Mouse (Mus musculus): ENCODE measurements around the gene Btbd9. TPM values are rescaled to one million over a fixed set of nuclear protein-coding genes. Genes with fewer than 3 reads are reported as not detected.

The Btbd9 gene
- polyA plus RNA-seq, 1 experiment from 2014 or later = 40.6 TPM

GRCm38 (mm10) chr17:30549899-30550773 lies 26.2 kb downstream of the Btbd9 start:
- 38% methylated on average over 9 of the region's 9 CpGs for WGBS
- no peak for DNase-seq (ENCODE audit: low spot score)
- H3K27me3 ChIP-seq (ENCODE audit: control insufficient read depth, insufficient read depth, low read length) = no peaks in the 10 kb centered on the region
- no peak overlapping the region for H3K27ac ChIP-seq (replicated peaks; ENCODE audit: low read depth, low read length)
- H3K4me2 ChIP-seq (ENCODE audit: low read depth, low read length) = no peak overlapping the region
- no peak for ATAC-seq (replicated peaks; ENCODE audit: insufficient number of reproducible peaks, low FRiP score, low TSS enrichment, low read depth)
- no peak overlapping the region for H3K4me3 ChIP-seq (ENCODE audit: low read depth, low read length)
- H3K36me3 ChIP-seq (replicated peaks; ENCODE audit: control insufficient read depth, insufficient read depth, low read depth, low read length) = no peaks in the 10 kb centered on the region
- no peak overlapping the region for H3K9ac ChIP-seq (replicated peaks; ENCODE audit: low read length)
- H3K9me3 ChIP-seq (replicated peaks; ENCODE audit: control insufficient read depth, low read length) = no peaks in the 10 kb centered on the region
- no peaks in the 10 kb centered on the region for H3K4me1 ChIP-seq (ENCODE audit: control insufficient read depth, insufficient read depth, low read length)

- H3K27ac ChIP-seq (replicated peaks; ENCODE audit: low read depth, low read length) = no peak overlapping the region
- DNase-seq (ENCODE audit: low spot score) = no peak
- no peak for ATAC-seq (replicated peaks; ENCODE audit: insufficient number of reproducible peaks, low FRiP score, low TSS enrichment, low read depth)
- H3K4me1 ChIP-seq (ENCODE audit: control insufficient read depth, insufficient read depth, low read length) = no peaks in the 10 kb centered on the region
- no peak overlapping the region for H3K4me2 ChIP-seq (ENCODE audit: low read depth, low read length)
- no peak overlapping the region for H3K4me3 ChIP-seq (ENCODE audit: low read depth, low read length)
- 47% methylated on average over 8 of the region's 8 CpGs for WGBS
- H3K9ac ChIP-seq (replicated peaks; ENCODE audit: low read length) = no peak overlapping the region
- H3K9me3 ChIP-seq (replicated peaks; ENCODE audit: control insufficient read depth, low read length) = no peaks in the 10 kb centered on the region
- H3K27me3 ChIP-seq (ENCODE audit: control insufficient read depth, insufficient read depth, low read length) = no peaks in the 10 kb centered on the region
- H3K36me3 ChIP-seq (replicated peaks; ENCODE audit: control insufficient read depth, insufficient read depth, low read depth, low read length) = no peaks in the 10 kb centered on the region
Observed at GRCm38 (mm10) chr17:30539098-30539497, 37.2 kb downstream of the Btbd9 start.

- Histone ChIP-seq H3K4me2 (ENCODE audit: low read depth, low read length) (no peak overlapping the region), H3K27ac (replicated peaks; ENCODE audit: low read depth, low read length) (no peak overlapping the region), H3K9me3 (replicated peaks; ENCODE audit: control insufficient read depth, low read length) (no peaks in the 10 kb centered on the region), H3K4me1 (ENCODE audit: control insufficient read depth, insufficient read depth, low read length) (no peaks in the 10 kb centered on the region), H3K9ac (replicated peaks; ENCODE audit: low read length) (no peak overlapping the region), H3K27me3 (ENCODE audit: control insufficient read depth, insufficient read depth, low read length) (no peaks in the 10 kb centered on the region), H3K36me3 (replicated peaks; ENCODE audit: control insufficient read depth, insufficient read depth, low read depth, low read length) (no peaks in the 10 kb centered on the region), H3K4me3 (ENCODE audit: low read depth, low read length) (no peak overlapping the region)
- 81% methylated on average over 5 of the region's 5 CpGs for WGBS
- DNase-seq (ENCODE audit: low spot score) (no peak), ATAC-seq (replicated peaks; ENCODE audit: insufficient number of reproducible peaks, low FRiP score, low TSS enrichment, low read depth) (no peak)
Observed at GRCm38 (mm10) chr17:30536651-30537050, 39.6 kb downstream of the Btbd9 start.

- Histone ChIP-seq H3K9me3 (replicated peaks; ENCODE audit: control insufficient read depth, low read length) (no peaks in the 10 kb centered on the region), H3K27ac (replicated peaks; ENCODE audit: low read depth, low read length) (no peak overlapping the region), H3K4me1 (ENCODE audit: control insufficient read depth, insufficient read depth, low read length) (no peaks in the 10 kb centered on the region; the same call in 1 of the 2 replicates), H3K4me3 (ENCODE audit: low read depth, low read length) (no peak overlapping the region), H3K36me3 (replicated peaks; ENCODE audit: control insufficient read depth, insufficient read depth, low read depth, low read length) (no peaks in the 10 kb centered on the region), H3K9ac (replicated peaks; ENCODE audit: low read length) (no peak overlapping the region), H3K27me3 (ENCODE audit: control insufficient read depth, insufficient read depth, low read length) (no peaks in the 10 kb centered on the region), H3K4me2 (ENCODE audit: low read depth, low read length) (no peak overlapping the region)
- DNase-seq (ENCODE audit: low spot score) (no peak), ATAC-seq (replicated peaks; ENCODE audit: insufficient number of reproducible peaks, low FRiP score, low TSS enrichment, low read depth) (no peak)
- WGBS = 81% methylated on average over 2 of the region's 2 CpGs
Observed at GRCm38 (mm10) chr17:30533098-30533497, 43.2 kb downstream of the Btbd9 start.

GRCm38 (mm10) chr17:30530542-30530940 lies 45.7 kb downstream of the Btbd9 start:
- no peaks in the 10 kb centered on the region for H3K36me3 ChIP-seq (replicated peaks; ENCODE audit: control insufficient read depth, insufficient read depth, low read depth, low read length)
- H3K9me3 ChIP-seq (replicated peaks; ENCODE audit: control insufficient read depth, low read length) = no peaks in the 10 kb centered on the region
- H3K27me3 ChIP-seq (ENCODE audit: control insufficient read depth, insufficient read depth, low read length) = no peaks in the 10 kb centered on the region
- no peak overlapping the region for H3K4me3 ChIP-seq (ENCODE audit: low read depth, low read length)
- no peak for ATAC-seq (replicated peaks; ENCODE audit: insufficient number of reproducible peaks, low FRiP score, low TSS enrichment, low read depth)
- no peak overlapping the region for H3K27ac ChIP-seq (replicated peaks; ENCODE audit: low read depth, low read length)
- no peak for DNase-seq (ENCODE audit: low spot score)
- WGBS = 72% methylated on average over 4 of the region's 4 CpGs
- no peak overlapping the region for H3K4me2 ChIP-seq (ENCODE audit: low read depth, low read length)
- no peaks in the 10 kb centered on the region; the same call in none of the 2 replicates for H3K4me1 ChIP-seq (ENCODE audit: control insufficient read depth, insufficient read depth, low read length)
- H3K9ac ChIP-seq (replicated peaks; ENCODE audit: low read length) = no peak overlapping the region

GRCm38 (mm10) chr17:30529632-30530541 lies 46.4 kb downstream of the Btbd9 start:
- 61% methylated on average over 12 of the region's 12 CpGs for WGBS
- Histone ChIP-seq H3K36me3 (replicated peaks; ENCODE audit: control insufficient read depth, insufficient read depth, low read depth, low read length) (no peaks in the 10 kb centered on the region), H3K4me2 (ENCODE audit: low read depth, low read length) (no peak overlapping the region), H3K9ac (replicated peaks; ENCODE audit: low read length) (no peak overlapping the region), H3K27me3 (ENCODE audit: control insufficient read depth, insufficient read depth, low read length) (no peaks in the 10 kb centered on the region), H3K27ac (replicated peaks; ENCODE audit: low read depth, low read length) (no peak overlapping the region), H3K4me1 (ENCODE audit: control insufficient read depth, insufficient read depth, low read length) (no peaks in the 10 kb centered on the region; the same call in none of the 2 replicates), H3K9me3 (replicated peaks; ENCODE audit: control insufficient read depth, low read length) (no peaks in the 10 kb centered on the region), H3K4me3 (ENCODE audit: low read depth, low read length) (no peak overlapping the region)
- DNase-seq (ENCODE audit: low spot score) (no peak), ATAC-seq (replicated peaks; ENCODE audit: insufficient number of reproducible peaks, low FRiP score, low TSS enrichment, low read depth) (no peak)

- no peaks in the 10 kb centered on the region for H3K9me3 ChIP-seq (replicated peaks; ENCODE audit: control insufficient read depth, low read length)
- ATAC-seq (replicated peaks; ENCODE audit: insufficient number of reproducible peaks, low FRiP score, low TSS enrichment, low read depth) (no peak), DNase-seq (ENCODE audit: low spot score) (no peak)
- H3K4me2 ChIP-seq (ENCODE audit: low read depth, low read length) = no peak overlapping the region
- peak overlapping the region; percentile 7; the same call in 1 of the 2 replicates for H3K27ac ChIP-seq (replicated peaks; ENCODE audit: low read depth, low read length)
- H3K36me3 ChIP-seq (replicated peaks; ENCODE audit: control insufficient read depth, insufficient read depth, low read depth, low read length) = no peaks in the 10 kb centered on the region
- no peaks in the 10 kb centered on the region; the same call in none of the 2 replicates for H3K4me1 ChIP-seq (ENCODE audit: control insufficient read depth, insufficient read depth, low read length)
- no peak overlapping the region for H3K4me3 ChIP-seq (ENCODE audit: low read depth, low read length)
- WGBS = 61% methylated on average over 6 of the region's 6 CpGs
- H3K27me3 ChIP-seq (ENCODE audit: control insufficient read depth, insufficient read depth, low read length) = no peaks in the 10 kb centered on the region
- H3K9ac ChIP-seq (replicated peaks; ENCODE audit: low read length) = no peak overlapping the region
Observed at GRCm38 (mm10) chr17:30525405-30526295, 50.6 kb downstream of the Btbd9 start.
